Mouse (Mus musculus) small intestine, adult 2 months (tissue): ENCODE measurements around the gene Hsf2bp.

Experiments
- CTCF ChIP-seq: fragments of 200-500 bp; IDR thresholded peaks from 2 replicates; pipeline ENCODE4 v1.5.1; 2012; ENCODE audit warnings: low read depth, mild to moderate bottlenecking, control low read depth, inconsistent platforms, low read length, moderate library complexity, mixed read lengths; ENCODE audit not compliant: insufficient replicate concordance, insufficient read length; ENCODE audit errors: extremely low read depth
- POLR2A ChIP-seq: fragments of 200-500 bp; IDR thresholded peaks from 2 replicates; pipeline ENCODE4 v1.6.1; 2012; ENCODE audit warnings: low read depth, mild to moderate bottlenecking, control low read depth, inconsistent platforms, low read length, moderate library complexity

DNA sequence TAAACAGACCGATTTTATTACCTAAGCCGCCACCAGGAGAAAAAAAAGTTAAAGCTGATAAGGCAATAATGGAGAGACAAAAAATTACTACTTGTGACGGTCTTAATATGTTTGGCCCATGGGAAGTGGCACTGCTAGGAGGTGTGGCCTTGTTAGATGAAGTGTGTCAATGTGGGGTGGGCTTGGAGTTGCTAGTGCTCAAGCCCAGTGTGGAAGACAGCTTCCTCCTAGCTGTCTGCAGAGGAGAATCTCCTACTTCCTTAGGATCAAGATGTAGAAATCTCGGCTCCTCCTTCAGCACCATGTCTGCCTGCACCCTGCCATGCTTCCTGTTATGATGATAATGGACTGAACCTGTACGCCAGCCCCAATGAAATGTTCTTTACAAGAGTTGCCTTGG is 61.5 kb downstream of the Hsf2bp start:
- TF ChIP-seq POLR2A, result no peak
- no peak for TF ChIP-seq CTCF
